Mouse (Mus musculus): Measurements from ENCODE around the gene Npc1l1. TPM values are rescaled to one million over a fixed set of nuclear protein-coding genes. Genes with fewer than 3 reads are reported as not detected.
A peak's percentile ranks its signal among the peaks of the same experiment; 100 is the strongest.

Npc1l1 gene
- polyA plus RNA-seq, 1 experiment = 218 TPM

- no peak for DNase-seq (ENCODE audit: low read depth, low spot score)
- WGBS = 58% methylated on average over 11 of the region's 11 CpGs
These were observed 11.6 kb downstream of the Npc1l1 start for GRCm38 (mm10) chr11:6218189-6218896.

DNA sequence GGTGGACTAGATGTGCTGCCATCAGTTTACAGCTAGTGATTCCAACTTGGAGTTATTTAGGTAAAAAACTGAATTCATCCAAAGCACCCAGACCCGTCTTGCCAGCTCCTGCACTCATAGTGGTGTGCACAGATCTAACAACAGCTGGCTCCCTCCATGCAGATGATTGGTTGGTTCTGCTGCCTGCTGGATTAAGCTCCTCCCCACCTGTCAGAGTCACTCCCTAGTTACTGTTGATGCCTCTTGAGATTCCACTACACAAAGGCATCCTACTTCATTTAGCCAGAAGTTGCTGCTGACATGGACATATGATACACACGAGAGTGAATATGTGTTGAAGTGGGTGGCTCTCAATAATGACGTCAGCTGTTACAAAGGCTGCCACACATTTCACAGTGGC, 13.1 kb downstream of the Npc1l1 start:
- WGBS = 49% methylated on average over 3 of the region's 3 CpGs
- DNase-seq (ENCODE audit: low read depth, low spot score) = no peak

DNA sequence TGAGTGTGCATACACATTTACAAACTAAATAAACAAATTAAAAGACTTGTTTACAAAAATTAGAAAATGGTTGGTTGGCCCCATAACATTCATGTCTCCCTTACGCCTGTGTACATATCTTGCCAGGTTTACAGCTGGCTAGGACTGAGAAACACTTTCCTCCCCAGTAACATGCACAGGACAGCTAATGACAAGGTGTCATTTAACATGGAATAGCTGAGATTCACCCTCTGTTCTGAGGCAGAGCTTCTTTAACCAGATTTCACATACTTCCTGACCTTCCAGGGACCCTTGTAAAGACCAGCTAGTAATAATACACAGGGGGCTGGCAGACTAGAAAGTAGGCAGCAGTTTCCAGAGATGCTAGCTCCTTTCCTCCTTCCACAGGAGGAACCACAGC, 21.8 kb downstream of the Npc1l1 start:
- 68% methylated on average over 1 of the region's 1 CpGs for WGBS
- DNase-seq (ENCODE audit: low read depth, low spot score) = no peak

DNA sequence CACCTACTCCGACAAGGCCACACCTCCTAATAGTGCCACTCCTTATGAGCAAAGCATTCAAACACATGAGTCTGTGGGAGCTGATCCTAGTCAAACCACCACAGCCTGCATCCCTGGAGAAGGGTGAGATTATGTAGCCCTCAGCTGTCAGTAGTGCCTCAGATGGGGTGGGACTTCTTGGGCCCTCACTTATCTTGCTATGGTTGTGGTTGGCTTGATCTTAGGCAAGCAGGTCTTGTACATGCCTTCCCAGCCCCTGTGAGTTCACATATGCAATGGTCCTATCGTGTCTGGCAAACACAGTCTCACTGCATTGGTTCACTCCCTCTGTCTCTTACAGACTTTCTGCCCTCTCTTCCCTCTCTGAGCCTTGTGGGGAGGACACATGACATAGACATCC, 22.9 kb downstream of the Npc1l1 start:
- no peak for DNase-seq (ENCODE audit: low read depth, low spot score)
- 64% methylated on average over 2 of the region's 2 CpGs for WGBS

GRCm38 (mm10) chr11:6200570-6200969, 29.4 kb downstream of the Npc1l1 start:
- WGBS = 19% methylated on average over 9 of the region's 9 CpGs
- DNase-seq (ENCODE audit: low read depth, low spot score) = no peak

DNA sequence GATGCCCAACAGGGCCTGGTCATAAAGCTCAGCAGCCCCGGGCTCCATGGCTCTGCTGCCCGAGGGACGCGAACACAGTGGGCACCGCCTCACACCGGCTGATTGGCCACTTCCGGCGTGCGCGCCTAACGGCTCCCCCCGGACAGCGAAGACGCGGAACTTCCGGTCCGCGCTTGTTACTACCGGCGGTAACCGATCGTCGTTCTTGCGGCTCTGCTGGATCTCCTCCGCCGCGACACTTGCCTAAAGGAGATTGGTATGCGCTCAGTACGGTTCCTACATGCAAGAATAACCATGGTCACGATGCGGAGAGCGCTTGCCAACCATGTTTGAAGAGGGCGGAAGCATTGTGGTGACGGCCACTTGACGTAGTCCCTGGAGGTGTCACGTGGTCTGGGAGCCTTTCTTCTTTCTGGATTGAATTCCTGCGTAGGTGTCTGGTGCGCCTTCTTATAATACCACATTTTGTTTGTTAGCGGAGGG, 29.8 kb downstream of the Npc1l1 start, which contains the start of gene Nudcd3:
Gene Nudcd3, minus strand, starts transcription at position 329 of the 483 bp plus-strand sequence.
- under 1% methylated on average over 39 of the region's 39 CpGs for WGBS
- DNase-seq (ENCODE audit: low read depth, low spot score) = peak; percentile 66

- no peak for DNase-seq (ENCODE audit: low read depth, low spot score)
- under 1% methylated on average over 35 of the region's 35 CpGs for WGBS
These were observed 30.4 kb downstream of the Npc1l1 start, which contains the start of gene A730071L15Rik for GRCm38 (mm10) chr11:6199410-6200086. Gene A730071L15Rik (plus strand): TSS chr11:6200029.

DNA sequence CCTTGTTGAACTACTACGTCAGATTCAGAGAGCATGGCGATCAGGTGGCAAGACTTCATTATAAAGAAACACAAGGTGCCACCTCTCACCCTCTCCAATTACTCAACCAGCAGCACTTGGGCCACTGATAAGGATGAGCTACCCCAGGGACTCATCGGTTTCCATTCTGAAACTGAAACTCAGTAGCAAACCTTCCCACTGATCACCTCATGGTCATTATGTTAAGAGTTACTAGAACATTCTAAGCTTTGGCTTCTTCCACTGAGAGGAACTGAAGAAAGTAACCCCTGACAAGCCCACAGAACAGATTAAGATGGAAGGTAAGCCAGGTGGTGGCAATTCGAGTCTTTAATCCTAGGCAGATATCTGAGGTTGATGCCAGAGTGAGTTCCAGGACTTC, 31.5 kb downstream of the Npc1l1 start:
- 75% methylated on average over 4 of the region's 4 CpGs for WGBS
- DNase-seq (ENCODE audit: low read depth, low spot score) = no peak

- DNase-seq (ENCODE audit: low read depth, low spot score) = no peak
- WGBS = 79% methylated on average over 8 of the region's 8 CpGs
These were observed 33.2 kb downstream of the Npc1l1 start for GRCm38 (mm10) chr11:6196780-6197179.

DNA sequence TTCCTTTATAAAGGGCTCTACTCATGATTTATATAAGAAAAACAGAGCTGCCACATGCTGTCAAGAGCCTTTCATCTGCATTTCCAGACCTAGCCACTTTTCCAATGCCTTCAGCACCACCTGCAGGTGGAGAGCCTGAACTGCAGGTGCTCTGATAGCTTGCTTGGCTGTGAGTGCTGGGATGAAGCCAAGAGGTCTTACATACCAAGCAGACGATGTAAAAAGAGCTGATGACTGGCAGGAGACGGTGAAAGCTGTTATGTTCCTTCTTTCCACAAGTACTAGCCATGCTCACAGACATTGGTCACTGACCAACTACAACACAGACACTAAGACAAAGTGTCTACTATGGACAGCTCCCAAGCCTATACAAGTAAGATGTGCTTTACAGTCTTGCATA, 42.1 kb downstream of the Npc1l1 start:
- DNase-seq (ENCODE audit: low read depth, low spot score) = peak; percentile 66
- 3% methylated on average over 2 of the region's 2 CpGs for WGBS

- no peak for DNase-seq (ENCODE audit: low read depth, low spot score)
- 90% methylated on average over 3 of the region's 3 CpGs for WGBS
These were observed 42.5 kb downstream of the Npc1l1 start for GRCm38 (mm10) chr11:6187399-6187798.

DNA sequence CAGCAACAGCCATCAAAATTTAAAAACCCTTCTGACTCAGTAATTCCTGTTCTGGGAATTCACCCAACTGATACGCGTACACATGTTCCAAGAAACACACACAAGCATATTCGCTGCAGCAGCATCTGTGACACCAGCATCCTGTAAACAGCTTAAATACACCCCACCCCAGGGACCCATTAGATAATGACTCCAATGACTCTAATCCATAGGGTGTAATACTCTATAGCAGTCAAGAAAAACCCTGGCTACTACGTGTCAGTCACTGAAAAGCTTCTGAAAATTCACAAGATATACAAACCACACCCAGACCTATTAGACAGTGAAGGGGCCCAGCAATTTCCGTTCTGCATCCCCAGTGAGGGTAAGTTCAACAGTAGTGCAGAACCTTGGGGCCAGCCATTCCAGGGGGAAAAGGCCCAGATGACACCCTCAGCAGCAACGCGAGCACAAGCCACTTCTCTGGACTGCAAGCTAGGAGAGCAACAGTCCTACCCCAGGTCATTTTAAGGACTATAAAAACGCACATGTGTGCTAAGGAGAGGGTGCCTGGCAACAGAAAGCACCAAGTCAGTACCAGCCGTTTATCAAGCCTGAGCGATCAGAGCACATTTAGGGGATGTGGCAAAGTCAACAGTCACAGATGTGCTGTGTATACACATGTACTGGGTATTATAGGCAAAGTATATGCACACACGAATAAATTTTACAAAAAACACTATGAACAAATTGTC, 45.6 kb downstream of the Npc1l1 start:
- no peak for DNase-seq (ENCODE audit: low read depth, low spot score)
- 28% methylated on average over 11 of the region's 11 CpGs for WGBS

DNA sequence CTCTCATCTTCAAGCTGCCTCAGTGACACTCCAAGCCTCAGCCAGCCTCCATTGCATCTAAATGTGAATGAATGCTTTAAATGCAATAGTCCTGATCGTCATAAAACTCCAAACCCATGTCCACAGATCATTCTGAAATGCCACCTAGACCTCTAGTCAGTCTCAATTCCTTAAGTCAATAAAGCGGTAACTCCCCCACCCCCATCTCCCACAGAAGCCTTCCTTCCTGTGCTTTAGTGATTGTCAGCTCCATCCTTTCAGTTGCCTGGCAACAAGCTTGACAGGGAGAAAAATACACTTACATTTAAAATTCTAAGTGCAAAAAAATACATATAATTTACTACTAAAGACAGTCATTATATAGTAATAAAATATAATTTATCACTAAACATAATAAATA, 46.7 kb downstream of the Npc1l1 start:
- DNase-seq (ENCODE audit: low read depth, low spot score) = no peak
- WGBS = 72% methylated on average over 2 of the region's 2 CpGs

GRCm38 (mm10) chr11:6180811-6181399, 49.0 kb downstream of the Npc1l1 start:
- WGBS = 70% methylated on average over 6 of the region's 6 CpGs
- no peak for DNase-seq (ENCODE audit: low read depth, low spot score)

DNA sequence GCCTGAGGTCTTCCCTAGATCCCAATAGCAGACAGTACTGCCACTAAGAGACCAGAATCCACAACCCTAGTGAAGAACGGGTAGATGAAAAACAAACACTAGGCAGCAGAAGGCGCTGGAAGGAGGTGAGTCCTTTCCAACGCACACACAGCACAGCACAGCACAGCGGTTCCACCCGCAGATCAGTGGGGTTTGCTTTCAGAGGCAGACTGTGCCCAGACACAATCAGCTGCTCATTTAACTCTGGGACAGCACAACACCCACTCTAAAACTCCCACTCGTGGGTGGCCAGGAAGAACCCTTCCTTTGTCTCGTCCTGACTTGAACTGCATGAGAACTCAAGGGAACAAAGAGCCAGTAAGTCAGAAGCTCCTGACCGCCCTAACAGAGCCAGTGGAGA, 50.7 kb downstream of the Npc1l1 start:
- 39% methylated on average over 8 of the region's 8 CpGs for WGBS
- DNase-seq (ENCODE audit: low read depth, low spot score) = no peak

DNA sequence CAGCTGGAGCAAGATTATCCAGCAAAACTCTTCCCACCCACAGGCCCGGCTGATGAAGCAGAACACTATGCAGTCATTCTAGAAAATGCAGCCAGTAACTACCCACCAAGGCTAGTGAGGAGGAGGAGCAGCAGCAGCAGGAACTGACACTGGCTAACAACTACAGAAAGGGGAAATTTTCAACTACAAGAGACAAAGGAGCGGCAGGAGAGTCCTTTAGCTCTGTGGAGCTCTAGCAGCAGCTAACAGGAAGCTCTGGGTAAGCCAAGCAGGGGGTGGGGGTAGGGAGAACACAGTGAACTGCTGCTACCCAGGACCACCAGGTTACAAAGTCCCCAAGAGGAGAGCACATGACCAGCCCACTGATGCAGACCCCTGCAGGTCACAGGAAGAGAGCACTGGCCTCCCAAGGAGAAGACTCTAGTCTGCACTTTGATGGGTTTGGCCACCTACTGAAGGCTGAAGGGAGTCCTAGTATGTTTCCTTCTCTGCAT, 51.2 kb downstream of the Npc1l1 start:
- WGBS = 54% methylated on average over 2 of the region's 2 CpGs
- DNase-seq (ENCODE audit: low read depth, low spot score) = no peak

DNA sequence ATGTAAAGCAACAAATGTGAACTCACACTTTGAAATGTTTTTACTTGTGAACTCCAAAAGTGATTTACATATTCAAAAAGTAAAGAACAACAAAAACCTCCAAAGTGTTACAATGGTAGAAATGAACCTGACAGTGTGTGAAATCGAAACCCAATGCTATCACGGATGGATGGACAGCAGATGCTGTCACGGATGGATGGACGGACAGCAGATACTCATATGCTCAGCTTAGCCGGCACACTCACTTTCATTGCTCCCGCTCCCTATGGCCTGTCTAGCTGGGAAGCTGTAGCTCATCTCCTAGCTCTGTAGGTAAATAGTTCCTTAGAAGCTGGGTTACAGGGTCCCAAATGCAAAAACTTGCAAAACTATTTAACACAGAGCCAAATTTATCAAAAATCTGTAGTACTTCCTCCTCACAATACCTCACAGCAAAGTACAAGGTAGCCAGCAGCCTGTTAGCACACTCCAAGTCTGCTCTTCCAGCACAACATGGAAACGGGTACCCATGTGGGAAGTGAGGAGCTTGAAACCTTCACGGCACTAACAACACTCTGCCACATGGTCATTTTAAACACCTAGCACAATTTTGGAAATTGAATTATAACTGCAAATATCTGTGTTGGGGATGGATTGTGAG, 52.0 kb downstream of the Npc1l1 start:
- no peak for DNase-seq (ENCODE audit: low read depth, low spot score)
- WGBS = 90% methylated on average over 8 of the region's 8 CpGs

DNA sequence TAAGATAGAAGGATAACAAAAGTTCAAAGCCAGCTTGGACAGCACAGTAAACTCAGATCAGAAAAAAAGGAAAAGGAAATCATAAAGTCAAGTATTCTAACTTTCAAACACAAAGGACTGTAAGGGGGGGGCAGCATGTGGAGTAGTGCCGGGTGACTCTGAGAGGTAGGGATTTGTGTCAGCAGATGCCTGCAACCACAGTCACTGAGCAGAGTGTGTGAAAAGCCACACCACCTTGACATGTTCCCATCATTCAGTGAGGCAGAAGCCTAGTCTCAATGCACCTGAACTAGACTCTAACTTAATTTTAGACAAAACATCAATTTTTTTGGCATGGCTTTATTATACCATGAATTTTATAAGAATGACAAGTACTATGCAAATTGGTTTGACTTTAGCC, 54.4 kb downstream of the Npc1l1 start:
- DNase-seq (ENCODE audit: low read depth, low spot score) = no peak
- 28% methylated on average over 1 of the region's 1 CpGs for WGBS

- 11% methylated on average over 7 of the region's 7 CpGs for WGBS
- peak; percentile 54 for DNase-seq (ENCODE audit: low read depth, low spot score)
These were observed 55.2 kb downstream of the Npc1l1 start for GRCm38 (mm10) chr11:6174719-6175118.
